Mouse (Mus musculus): ENCODE results near the gene Gm3893. TPM values are rescaled to one million over a fixed set of nuclear protein-coding genes. Genes with fewer than 3 reads are reported as not detected.
"Not testable (repeated sequence)": the region's sequence is repeated elsewhere in the genome, so short reads cannot be mapped to it uniquely, and the experiment has no call there.

Gm3893 gene
- not detected in 2 replicates for polyA plus RNA-seq (2015; fragmentation: Nextera tagmentation; extraction: Ambion mirVana)

DNA sequence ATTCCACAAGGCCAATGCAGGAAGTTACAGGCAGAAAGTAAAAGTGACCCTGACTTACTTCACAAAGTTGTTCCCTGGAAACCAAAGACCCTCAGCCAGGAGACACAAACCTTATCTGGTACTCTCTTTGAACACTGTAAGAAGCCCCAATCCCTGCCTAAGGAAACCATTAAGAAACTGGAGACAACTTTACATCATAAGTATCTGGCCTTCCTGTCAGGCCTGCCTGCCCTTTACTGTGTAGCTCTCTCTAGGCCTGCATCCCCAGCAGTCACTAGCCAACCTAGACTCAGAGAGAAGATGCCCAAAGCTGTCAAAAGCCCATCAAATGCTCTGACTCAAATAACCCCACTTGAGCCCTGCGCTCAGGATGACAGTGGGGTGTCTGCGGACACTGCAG is at the start of gene Gm3893:
Gene Gm3893, plus strand, starts transcription at position 301 of the 400 bp plus-strand sequence.
- H3K4me1 ChIP-seq (replicated peaks); H3K4me2 ChIP-seq (replicated peaks); H3K27me3 ChIP-seq (replicated peaks); H3K9ac ChIP-seq; H3K4me3 ChIP-seq (replicated peaks); H3K9me3 ChIP-seq; H3K36me3 ChIP-seq; H3K27ac ChIP-seq; ATAC-seq: not testable (repeated sequence)
- WGBS = no CpG with 5 or more reads among the region's 2 CpGs

DNA sequence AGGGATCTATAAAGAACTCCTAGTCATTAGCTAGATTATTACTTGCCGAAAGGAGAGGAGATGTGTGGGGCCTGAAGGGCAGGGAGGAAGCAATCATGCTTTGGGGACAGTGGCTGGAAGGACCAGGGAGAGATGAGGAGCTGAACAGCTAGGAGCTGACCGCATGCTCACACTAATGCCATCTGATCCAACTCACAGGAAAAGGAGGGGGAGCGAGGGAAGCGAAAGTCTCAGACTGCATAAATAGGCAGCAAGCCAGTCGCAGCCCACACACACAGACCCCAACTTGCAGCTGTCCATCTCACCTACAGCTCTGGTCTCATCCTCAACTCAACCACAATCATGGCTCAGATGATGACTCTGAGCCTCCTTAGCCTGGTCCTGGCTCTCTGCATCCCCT is 23.5 kb downstream of the Gm3893 start, which contains the start of gene Gm13304:
Gene Gm13304, plus strand, starts transcription at position 301 of the 400 bp plus-strand sequence.
- H3K4me3 ChIP-seq (replicated peaks); H3K9ac ChIP-seq; H3K4me1 ChIP-seq (replicated peaks); ATAC-seq; H3K27me3 ChIP-seq (replicated peaks); H3K9me3 ChIP-seq; H3K27ac ChIP-seq; H3K4me2 ChIP-seq (replicated peaks); H3K36me3 ChIP-seq: not testable (repeated sequence)
- no CpG with 5 or more reads among the region's 5 CpGs for WGBS

Other genes with a start within 250 kb of the Gm3893 start
- 16.9 and 31.6 TPM in 2 replicates for gene Gm21541, start 187.6 kb upstream of the Gm3893 start, polyA plus RNA-seq (2015; fragmentation: Nextera tagmentation; extraction: Ambion mirVana)
- 0.70 and 1.5 TPM in 2 replicates for gene Gm20878, start 149.6 kb upstream of the Gm3893 start, polyA plus RNA-seq (2015; fragmentation: Nextera tagmentation; extraction: Ambion mirVana)
- 0.15 and 0.20 TPM in 2 replicates for gene Fam205a4, start 125.1 kb upstream of the Gm3893 start, polyA plus RNA-seq (2015; fragmentation: Nextera tagmentation; extraction: Ambion mirVana)
- gene Gm21093, start 56.5 kb upstream of the Gm3893 start, polyA plus RNA-seq (2015; fragmentation: Nextera tagmentation; extraction: Ambion mirVana) = 0.10 TPM in 1 of 2 replicates, not detected in the other
- gene Gm13304, start 23.6 kb downstream of the Gm3893 start, polyA plus RNA-seq (2015; fragmentation: Nextera tagmentation; extraction: Ambion mirVana) = 13.7 TPM in 1 of 2 replicates, not detected in the other
- gene Gm13306, start 62.2 kb downstream of the Gm3893 start, polyA plus RNA-seq (2015; fragmentation: Nextera tagmentation; extraction: Ambion mirVana) = not detected in 2 replicates
- gene Gm13305, start 77.4 kb downstream of the Gm3893 start, polyA plus RNA-seq (2015; fragmentation: Nextera tagmentation; extraction: Ambion mirVana) = not detected in 2 replicates
- not detected in 2 replicates for gene Gm10600, start 149.4 kb downstream of the Gm3893 start, polyA plus RNA-seq (2015; fragmentation: Nextera tagmentation; extraction: Ambion mirVana)
- not detected in 2 replicates for gene Ccl21b, start 164.6 kb downstream of the Gm3893 start, polyA plus RNA-seq (2015; fragmentation: Nextera tagmentation; extraction: Ambion mirVana)
- not detected in 2 replicates for gene Gm21953, start 203.1 kb downstream of the Gm3893 start, polyA plus RNA-seq (2015; fragmentation: Nextera tagmentation; extraction: Ambion mirVana)
- gene Fam205a3, start 227.1 kb downstream of the Gm3893 start, polyA plus RNA-seq (2015; fragmentation: Nextera tagmentation; extraction: Ambion mirVana) = not detected in 2 replicates